Mouse (Mus musculus): ENCODE results near the gene Gm13199. TPM values are rescaled to one million over a fixed set of nuclear protein-coding genes. Genes with fewer than 3 reads are reported as not detected.

Gene Gm13199
- polyA plus RNA-seq, 1 experiment from 2014 or later = 3.4 TPM

Other genes starting within 250 kb of the Gm13199 start
- 3.3 and 4.1 TPM in 2 replicates for gene Camk1d, start 148.4 kb downstream of the Gm13199 start, polyA plus RNA-seq (2016; fragmentation: Nextera tagmentation; extraction: Ambion mirVana)
- gene Nudt5, start 17.9 kb downstream of the Gm13199 start, polyA plus RNA-seq (2016; fragmentation: Nextera tagmentation; extraction: Ambion mirVana) = 55.7 and 61.0 TPM in 2 replicates
- 299 and 352 TPM in 2 replicates for gene Cdc123, start 17.8 kb downstream of the Gm13199 start, polyA plus RNA-seq (2016; fragmentation: Nextera tagmentation; extraction: Ambion mirVana)
- gene Sec61a2, start 32.5 kb upstream of the Gm13199 start, polyA plus RNA-seq (2016; fragmentation: Nextera tagmentation; extraction: Ambion mirVana) = 89.2 and 91.2 TPM in 2 replicates
- 5.3 and 5.6 TPM in 2 replicates for gene Dhtkd1, start 79.9 kb upstream of the Gm13199 start, polyA plus RNA-seq (2016; fragmentation: Nextera tagmentation; extraction: Ambion mirVana)
- gene Upf2, start 88.5 kb upstream of the Gm13199 start, polyA plus RNA-seq (2016; fragmentation: Nextera tagmentation; extraction: Ambion mirVana) = 12.9 and 14.9 TPM in 2 replicates